Mouse (Mus musculus): Measurements from ENCODE around the gene 4933428M09Rik. TPM values are rescaled to one million over a fixed set of nuclear protein-coding genes. Genes with fewer than 3 reads are reported as not detected.

The 4933428M09Rik gene
- polyA plus RNA-seq, 1 experiment from 2014 or later: 0.14 TPM

Other genes starting within 250 kb of the 4933428M09Rik start
- gene Serpina7, start 94.0 kb upstream of the 4933428M09Rik start, polyA plus RNA-seq (2016; fragmentation: Nextera tagmentation; extraction: Ambion mirVana): 0.14 TPM in 1 of 2 replicates, not detected in the other
- not detected in 2 replicates for gene 4930513O06Rik, start 93.0 kb upstream of the 4933428M09Rik start, polyA plus RNA-seq (2016; fragmentation: Nextera tagmentation; extraction: Ambion mirVana)
- gene Mum1l1, start 30.8 kb downstream of the 4933428M09Rik start, polyA plus RNA-seq (2016; fragmentation: Nextera tagmentation; extraction: Ambion mirVana): 35.3 and 35.7 TPM in 2 replicates
- gene Trap1a, start 154.5 kb downstream of the 4933428M09Rik start, polyA plus RNA-seq (2016; fragmentation: Nextera tagmentation; extraction: Ambion mirVana): not detected in 2 replicates

Measured in limb, embryonic 10.5 days (tissue).